Mouse (Mus musculus) liver, adult 2 months (tissue): Measurements from ENCODE around the gene S1pr4.

Source experiments
- CTCF ChIP-seq: fragments of 200-500 bp; IDR thresholded peaks from 2 replicates; pipeline ENCODE4 v1.5.1; 2011; ENCODE audit warnings: low read depth, low read length, control low read depth
- POLR2A ChIP-seq: fragments of 200-500 bp; IDR thresholded peaks from 2 replicates; pipeline ENCODE4 v1.6.1; 2011; ENCODE audit warnings: low read length, control low read depth; ENCODE audit not compliant: insufficient read depth; ENCODE audit errors: extremely low read depth

- no peak for TF ChIP-seq CTCF
- no peak for TF ChIP-seq POLR2A
Observed at GRCm38 (mm10) chr10:81452947-81453288, 47.0 kb downstream of the S1pr4 start.
